Mouse (Mus musculus) lung, adult 2 months (tissue): ENCODE results near the gene Zp2. TPM values are rescaled to one million over a fixed set of nuclear protein-coding genes. Genes with fewer than 3 reads are reported as not detected.

Experiments used
- DNase-seq: peaks from one replicate; pipeline ENCODE4 v3.0.0; 2022
- H3K4me1 ChIP-seq: fragments of 200-500 bp; 2 replicates; pipeline ENCODE4 v1.6.1; 2011; ENCODE audit warnings: low read length; ENCODE audit not compliant: control insufficient read depth, insufficient read depth
- H3K4me3 ChIP-seq: fragments of 200-500 bp; replicated peaks from 2 replicates; pipeline ENCODE3; 2011; ENCODE audit warnings: low read depth, mild to moderate bottlenecking, control low read depth, low read length; ENCODE audit errors: extremely low read depth
- CTCF ChIP-seq: fragments of 200-500 bp; IDR thresholded peaks from 2 replicates; pipeline ENCODE4 v1.5.1; 2011; ENCODE audit warnings: mild to moderate bottlenecking, low read length, control low read depth; ENCODE audit not compliant: insufficient read depth
- POLR2A ChIP-seq: fragments of 200-500 bp; IDR thresholded peaks from 2 replicates; pipeline ENCODE4 v1.6.1; 2011; ENCODE audit warnings: low read depth, mild to moderate bottlenecking, control low read depth, low read length, borderline replicate concordance; ENCODE audit errors: extremely low read depth
- WGBS: fragments of 180-500 bp; shearing (Covaris S2); methylation state at CpG from one replicate; pipeline ENCODE4 v1.1.7; 2018; 5-methylcytosine and 5-hydroxymethylcytosine counted together
- polyA plus RNA-seq: library from polyadenylated mRNA; depleted of rRNA; stranded (reverse); fragments of >200 nt; gene quantifications from 2 replicates; pipeline ENCODE4 v1.2.3, GENCODE M21; 2012

Gene Zp2
- polyA plus RNA-seq, 1 experiment: 0.05 TPM

DNA sequence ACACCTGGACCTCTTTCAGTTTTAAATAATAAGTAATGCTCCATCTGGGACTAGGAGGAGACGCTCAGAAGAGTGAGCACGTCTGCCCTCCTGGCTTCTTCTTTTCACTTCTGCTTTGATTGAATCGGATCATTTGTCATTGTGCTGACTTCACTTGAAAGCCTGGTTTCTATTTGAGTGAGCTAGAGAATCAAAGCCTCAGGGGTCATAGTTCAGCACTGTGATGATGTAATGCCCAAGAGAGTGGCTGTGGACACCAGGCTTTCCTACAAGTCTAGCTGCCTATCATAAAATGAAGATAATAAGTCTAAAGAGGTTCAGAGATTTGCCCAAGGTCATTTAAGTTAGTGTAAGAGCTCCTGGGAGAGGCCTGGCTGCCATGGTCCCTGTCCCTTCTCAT is 5.2 kb upstream of the Zp2 start:
- WGBS: 45% methylated on average over 3 of the region's 3 CpGs
- Histone ChIP-seq H3K4me1 (no peaks in the 10 kb centered on the region), H3K4me3 (no peak overlapping the region)
- no peak for DNase-seq
- TF ChIP-seq CTCF: no peak
- no peak for TF ChIP-seq POLR2A

GRCm38 (mm10) chr7:120142743-120143142 is 2.3 kb downstream of the Zp2 start:
- 75% methylated on average over 1 of the region's 1 CpGs for WGBS
- TF ChIP-seq CTCF (no peak), POLR2A (no peak)
- no peak for DNase-seq
- H3K4me3 ChIP-seq: no peak overlapping the region
- H3K4me1 ChIP-seq: no peaks in the 10 kb centered on the region

DNA sequence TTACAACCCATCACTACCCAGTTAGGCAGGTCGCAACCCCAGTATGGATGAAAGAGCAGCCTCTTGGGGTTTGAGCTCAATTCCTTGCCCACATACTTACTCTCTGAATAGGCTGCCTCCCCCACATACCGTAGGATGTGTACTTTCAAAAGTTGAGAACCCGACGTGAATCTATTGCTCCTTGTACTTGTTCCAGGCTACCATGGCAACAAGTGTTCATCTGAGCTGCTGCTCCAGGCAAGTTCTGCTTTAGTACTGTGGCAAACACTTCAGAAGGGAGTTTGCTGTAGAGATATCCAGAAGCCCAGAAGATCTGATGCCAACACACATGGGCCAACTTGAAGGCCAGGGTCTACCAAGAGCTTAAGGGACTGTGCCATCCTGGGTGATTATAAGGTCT is 16.1 kb downstream of the Zp2 start:
- Histone ChIP-seq H3K4me3 (no peak overlapping the region), H3K4me1 (peaks cover 4% of the 10 kb centered on the region; the same call in 1 of the 2 replicates)
- 57% methylated on average over 4 of the region's 4 CpGs for WGBS
- no peak for DNase-seq
- TF ChIP-seq POLR2A (no peak), CTCF (no peak)

DNA sequence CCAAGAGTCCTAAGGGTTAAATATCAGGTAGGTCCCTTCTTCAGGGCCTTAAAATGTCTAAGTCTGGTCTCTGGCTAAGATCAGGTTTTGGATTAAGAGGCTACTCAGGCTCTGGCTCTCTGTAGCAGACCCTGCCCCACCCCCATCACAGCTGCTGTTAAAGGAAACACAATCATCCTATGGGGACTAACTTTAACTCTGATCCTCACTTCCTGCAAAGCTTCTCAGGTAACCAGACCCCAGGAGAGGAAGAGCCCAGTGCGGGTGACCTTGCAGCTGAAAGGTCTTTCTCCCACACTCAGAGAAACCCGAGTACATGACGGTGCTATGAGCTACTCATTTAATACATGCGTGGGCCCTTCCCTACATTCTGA is 17.4 kb downstream of the Zp2 start:
- TF ChIP-seq CTCF: no peak
- H3K4me3 ChIP-seq: no peak overlapping the region
- no peak for DNase-seq
- H3K4me1 ChIP-seq: peaks cover 10% of the 10 kb centered on the region; the same call in 1 of the 2 replicates
- WGBS: 72% methylated on average over 4 of the region's 4 CpGs

DNA sequence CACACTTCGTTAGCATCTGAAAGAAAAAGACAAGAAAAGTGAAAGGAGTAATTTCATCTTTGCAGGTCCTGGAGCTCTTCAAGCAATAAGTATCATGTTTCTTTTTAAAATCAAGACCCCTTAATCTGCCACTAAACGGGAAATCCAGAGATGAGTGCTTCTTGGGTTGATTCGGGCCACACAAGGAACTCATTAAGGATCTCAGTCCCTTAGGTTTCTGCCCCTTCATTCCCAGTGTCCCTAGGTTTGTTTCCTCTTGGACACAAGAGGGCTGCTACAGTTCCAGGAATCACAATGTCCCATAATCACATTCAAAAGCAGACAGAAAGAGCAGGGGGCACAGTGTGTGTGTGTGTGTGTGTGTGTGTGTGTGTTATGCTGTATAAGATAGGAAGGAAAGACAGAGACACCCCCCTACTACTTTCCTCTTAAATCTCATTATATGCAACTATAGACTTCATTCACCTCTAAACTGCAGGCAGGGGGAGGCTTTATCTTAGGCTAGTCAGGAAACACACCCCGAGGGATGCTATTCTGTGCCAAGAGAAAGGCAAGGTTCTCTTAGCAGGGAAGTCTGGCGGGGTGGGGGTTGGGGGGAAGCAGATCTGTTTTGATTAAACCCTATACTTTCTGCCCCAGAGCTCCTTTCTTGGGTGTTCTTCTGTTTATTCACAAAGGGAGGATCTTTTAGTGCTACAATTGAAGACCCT is 18.0 kb downstream of the Zp2 start:
- 47% methylated on average over 5 of the region's 5 CpGs for WGBS
- Histone ChIP-seq H3K4me1 (peaks cover 10% of the 10 kb centered on the region; the same call in 1 of the 2 replicates), H3K4me3 (no peak overlapping the region)
- TF ChIP-seq CTCF: no peak
- TF ChIP-seq POLR2A: no peak
- DNase-seq: no peak

DNA sequence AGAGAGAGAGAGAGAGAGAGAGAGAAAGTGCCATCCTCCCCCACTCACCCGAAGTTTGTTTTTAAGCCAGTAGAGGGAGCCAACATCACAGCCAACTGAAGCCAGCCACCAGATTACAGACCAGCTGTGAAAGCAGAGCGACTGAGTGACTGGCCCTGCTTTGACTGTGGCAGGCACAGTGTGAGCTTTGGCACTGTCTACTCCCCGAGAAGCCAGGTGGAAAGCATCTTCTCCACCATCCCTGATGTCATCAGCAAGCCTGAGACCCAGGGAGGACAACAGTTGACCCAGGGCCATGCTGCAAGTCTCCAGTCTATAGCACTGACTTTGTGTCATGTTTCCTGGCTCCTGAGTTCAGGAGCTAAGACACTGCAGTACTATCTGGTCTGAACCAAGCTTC is 20.2 kb downstream of the Zp2 start:
- WGBS: 10% methylated on average over 3 of the region's 3 CpGs
- Histone ChIP-seq H3K4me3 (no peak overlapping the region), H3K4me1 (peaks cover 10% of the 10 kb centered on the region; the same call in 1 of the 2 replicates)
- DNase-seq: peak; percentile 67
- TF ChIP-seq POLR2A (no peak), CTCF (peak; percentile 80)

DNA sequence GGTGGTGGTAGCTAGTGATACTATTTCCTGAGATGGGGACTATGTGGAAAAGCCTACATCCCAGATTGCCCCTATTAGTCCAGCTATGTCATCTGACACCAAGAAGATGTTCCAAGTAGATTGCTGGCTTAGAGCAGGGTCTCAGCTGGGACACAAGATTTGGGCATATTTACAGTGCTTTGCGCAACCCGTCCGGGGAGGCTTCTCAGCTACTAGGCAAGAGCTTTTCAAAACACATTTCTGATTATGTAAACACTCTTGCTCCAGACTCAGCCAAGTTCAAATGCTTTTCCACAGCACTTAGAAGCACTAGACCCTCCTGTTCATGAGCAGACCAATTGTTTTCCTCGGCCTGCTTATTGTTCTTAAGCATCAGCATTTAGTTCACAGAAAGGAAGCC is 21.3 kb downstream of the Zp2 start:
- Histone ChIP-seq H3K4me3 (no peak overlapping the region), H3K4me1 (peaks cover 12% of the 10 kb centered on the region; the same call in 1 of the 2 replicates)
- peak; percentile 52 for DNase-seq
- WGBS: 22% methylated on average over 4 of the region's 4 CpGs
- TF ChIP-seq CTCF (no peak), POLR2A (no peak)

DNA sequence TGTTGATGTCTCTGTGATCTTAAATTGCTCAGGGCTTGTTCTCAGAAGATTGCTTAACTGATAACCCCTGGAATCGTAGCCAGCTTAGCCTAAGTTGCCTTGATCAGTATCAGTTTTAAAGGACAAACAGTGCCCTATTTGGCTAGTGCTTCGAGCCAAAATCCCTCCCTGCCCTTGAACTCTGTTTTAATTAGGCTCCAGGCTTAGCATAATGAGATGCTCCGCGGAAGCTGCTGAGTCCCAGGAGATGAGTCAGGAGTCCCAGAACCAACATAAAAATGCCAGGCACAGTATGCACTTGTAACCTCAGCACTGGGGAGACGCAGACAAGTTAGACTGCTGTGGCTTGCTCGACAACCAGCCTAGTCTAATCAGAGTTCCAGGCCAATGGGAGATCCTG is 27.6 kb downstream of the Zp2 start:
- 0 out of 2 replicates have a peak, but pooled peaks cover 2% of the 10 kb centered on the region for H3K4me1 ChIP-seq
- no peak overlapping the region for H3K4me3 ChIP-seq
- WGBS: 54% methylated on average over 6 of the region's 6 CpGs
- TF ChIP-seq POLR2A (no peak), CTCF (no peak)
- no peak for DNase-seq

DNA sequence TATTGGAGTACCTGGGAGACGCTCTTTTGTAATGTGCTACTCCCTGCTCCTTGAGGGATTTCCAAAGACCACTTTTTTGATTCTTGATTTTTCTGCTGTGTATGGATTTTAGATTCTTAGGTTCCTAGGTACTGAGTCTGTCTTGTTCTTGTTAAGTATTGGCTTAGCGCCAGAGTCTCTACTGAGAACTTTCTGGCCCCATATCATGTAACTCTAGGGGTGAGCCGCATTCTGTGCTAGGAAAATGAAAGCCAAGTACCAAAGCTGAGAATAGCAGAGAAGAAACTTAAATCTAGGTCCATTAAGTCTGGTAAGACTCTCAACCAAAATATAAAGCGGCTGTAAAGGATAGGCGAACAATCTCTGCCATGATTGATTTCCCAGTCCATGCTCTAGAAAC is 28.1 kb downstream of the Zp2 start:
- 0 out of 2 replicates have a peak, but pooled peaks cover 2% of the 10 kb centered on the region for H3K4me1 ChIP-seq
- TF ChIP-seq POLR2A: no peak
- no peak for TF ChIP-seq CTCF
- 91% methylated on average over 5 of the region's 5 CpGs for WGBS
- DNase-seq: no peak
- H3K4me3 ChIP-seq: no peak overlapping the region

DNA sequence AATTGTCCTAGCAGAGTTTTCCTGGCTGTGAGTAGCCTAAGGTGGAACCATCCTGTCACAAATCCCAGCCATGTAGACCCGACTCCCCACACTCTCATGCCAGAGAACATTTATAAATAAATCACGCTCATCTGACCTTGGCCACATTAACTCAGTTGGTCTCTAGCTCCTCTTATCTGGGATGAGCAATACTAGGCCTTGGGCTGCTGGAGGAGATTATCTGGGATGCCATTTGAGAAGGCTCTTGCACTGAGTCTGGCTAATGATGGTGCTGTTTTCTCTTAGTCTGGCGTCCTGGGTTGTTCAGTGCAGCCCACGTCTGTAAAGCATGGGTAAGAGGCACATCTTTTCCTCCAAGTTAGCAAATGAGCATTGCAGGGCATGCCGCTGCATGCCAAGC is 35.4 kb downstream of the Zp2 start:
- Histone ChIP-seq H3K4me1 (no peaks in the 10 kb centered on the region), H3K4me3 (no peak overlapping the region)
- no peak for DNase-seq
- TF ChIP-seq CTCF (no peak), POLR2A (no peak)
- 77% methylated on average over 5 of the region's 5 CpGs for WGBS
